Mouse (Mus musculus): Measurements from ENCODE around the gene Gm49405.

DNA sequence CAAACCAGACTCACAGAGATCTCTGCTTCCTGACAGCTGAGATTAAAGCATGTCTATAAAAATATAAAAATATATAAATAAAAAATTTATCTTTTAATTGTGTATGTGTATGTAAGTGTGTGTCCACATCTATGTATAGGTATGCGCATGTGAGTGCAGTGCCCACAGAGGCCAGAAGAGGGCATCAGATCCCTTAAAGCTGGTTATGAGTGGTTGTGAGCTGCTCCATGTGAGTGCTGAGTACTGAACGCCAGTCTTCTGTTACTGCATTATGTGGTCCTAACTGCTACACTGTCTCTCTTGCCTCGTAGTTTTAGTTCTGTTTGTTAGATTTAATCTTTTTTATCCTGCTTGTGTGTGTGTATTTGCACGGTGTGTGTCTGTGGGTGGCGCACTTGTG is 50.6 kb downstream of the Gm49405 start:
- TF ChIP-seq CTCF (IDR thresholded peaks at IDR 0.05; ENCODE audit: low read depth) (peak; percentile 42), EP300 (optimal IDR thresholded peaks at IDR 0.05) (no peak)
